Mouse (Mus musculus) hindbrain, postnatal 0 days (tissue): ENCODE data around the gene Dpagt1. TPM values are rescaled to one million over a fixed set of nuclear protein-coding genes. Genes with fewer than 3 reads are reported as not detected.
"Not testable (repeated sequence)": the region's sequence is repeated elsewhere in the genome, so short reads cannot be mapped to it uniquely, and the experiment has no call there.

Experiments used
- ATAC-seq: fragments of 200-750 bp; cut with Nextera tagmentation; 2 replicates; pipeline ENCODE4 v1.8.0; 2017; ENCODE audit warnings: mild to moderate bottlenecking, moderate TSS enrichment, moderate library complexity
- DNase-seq: peaks from one replicate; pipeline ENCODE4 v3.0.0-alpha.2; 2015; ENCODE audit warnings: low spot score
- H3K27ac ChIP-seq: fragments of 300-500 bp; sonication (generic); 2 replicates; pipeline ENCODE4 v1.5.1; 2014; ENCODE audit warnings: mild to moderate bottlenecking
- H3K27me3 ChIP-seq: fragments of 300-500 bp; sonication (generic); 2 replicates; pipeline ENCODE4 v1.6.1; 2014; ENCODE audit warnings: low read length, mixed read lengths; ENCODE audit not compliant: insufficient read depth
- H3K36me3 ChIP-seq: fragments of 300-500 bp; sonication (generic); 2 replicates; pipeline ENCODE4 v1.6.1; 2014; ENCODE audit warnings: low read length, mixed read lengths; ENCODE audit not compliant: insufficient read depth
- H3K4me1 ChIP-seq: fragments of 300-500 bp; sonication (generic); 2 replicates; pipeline ENCODE4 v1.6.1; 2014; ENCODE audit warnings: antibody characterized with exemption, low read length, mixed read lengths; ENCODE audit not compliant: insufficient read depth
- H3K4me2 ChIP-seq: fragments of 300-500 bp; sonication (generic); 2 replicates; pipeline ENCODE4 v1.6.1; 2014; ENCODE audit warnings: low read depth, mild to moderate bottlenecking, low read length, moderate library complexity, mixed read lengths
- H3K4me3 ChIP-seq: fragments of 300-500 bp; sonication (generic); 2 replicates; pipeline ENCODE4 v1.5.1; 2014; ENCODE audit warnings: low read length
- H3K9ac ChIP-seq: fragments of 300-500 bp; sonication (generic); replicated peaks from 2 replicates; pipeline ENCODE4 v1.6.1; 2014; ENCODE audit warnings: mild to moderate bottlenecking, low read length, moderate library complexity, mixed read lengths
- H3K9me3 ChIP-seq: fragments of 300-500 bp; sonication (generic); 2 replicates; pipeline ENCODE4 v1.6.1; 2016; ENCODE audit warnings: low read length, mixed read lengths
- CTCF ChIP-seq: IDR thresholded peaks from 2 replicates; pipeline ENCODE4 v1.5.1; 2016; ENCODE audit warnings: antibody characterized with exemption, control low read depth, low read depth
- WGBS: fragments of 180-500 bp; shearing (Covaris S2); extraction: QIAGEN DNeasy Blood & Tissue Kit; methylation state at CpG from one replicate; pipeline ENCODE4 v1.1.7; 2014; 5-methylcytosine and 5-hydroxymethylcytosine counted together
- polyA plus RNA-seq: library from polyadenylated mRNA; unstranded; fragments of >200 nt; fragmentation: Nextera tagmentation; extraction: Ambion mirVana; gene quantifications from 2 replicates; pipeline ENCODE4 v1.2.1, GENCODE M21; 2015
- total RNA-seq: library from RNA; depleted of rRNA; stranded (reverse); fragments of >200 nt; gene quantifications from 2 replicates; pipeline ENCODE4 v1.2.3, GENCODE M21; 2014

Gene Dpagt1
- total and polyA plus RNA-seq, 2 experiments from 2014 or later, result 24.6 to 30.9 TPM

GRCm38 (mm10) chr9:44352337-44352736, 26.5 kb downstream of the Dpagt1 start:
- H3K9ac ChIP-seq, result no peak overlapping the region
- TF ChIP-seq CTCF, result no peak
- DNase-seq (no peak), ATAC-seq (no peak)
- peaks cover 83% of the 10 kb centered on the region for H3K36me3 ChIP-seq
- H3K9me3 ChIP-seq, result no peaks in the 10 kb centered on the region
- H3K4me1 ChIP-seq, result no peaks in the 10 kb centered on the region
- 92% methylated on average over 10 of the region's 10 CpGs for WGBS
- no peaks in the 10 kb centered on the region for H3K27me3 ChIP-seq
- no peak overlapping the region for H3K4me2 ChIP-seq
- no peak overlapping the region for H3K27ac ChIP-seq
- H3K4me3 ChIP-seq, result no peak overlapping the region

DNA sequence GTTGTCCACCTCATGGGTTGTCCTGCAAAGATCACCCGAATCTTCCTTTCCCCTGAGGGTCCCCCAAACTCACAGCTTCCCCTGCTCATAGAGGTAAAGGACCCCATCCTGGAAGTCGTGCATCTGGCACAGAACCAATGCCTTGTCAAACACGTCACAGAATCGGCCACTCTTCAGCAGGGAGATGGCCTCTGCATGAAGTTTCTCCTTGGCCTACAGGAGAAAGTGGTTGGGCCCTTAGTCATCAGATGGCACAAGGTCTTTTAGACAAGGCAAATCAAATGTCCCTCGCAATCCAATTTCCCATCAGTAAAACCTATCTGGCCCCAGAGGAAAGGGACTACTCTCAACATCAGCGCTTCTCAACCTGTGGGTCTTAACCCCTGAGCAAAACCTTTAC, 27.3 kb downstream of the Dpagt1 start:
- H3K9ac ChIP-seq, result no peak overlapping the region
- no peaks in the 10 kb centered on the region for H3K9me3 ChIP-seq
- no peak overlapping the region for H3K4me2 ChIP-seq
- 89% methylated on average over 6 of the region's 6 CpGs for WGBS
- no peak for ATAC-seq
- no peak overlapping the region for H3K27ac ChIP-seq
- no peak overlapping the region for H3K4me3 ChIP-seq
- no peaks in the 10 kb centered on the region for H3K4me1 ChIP-seq
- no peaks in the 10 kb centered on the region for H3K27me3 ChIP-seq
- peaks cover 80% of the 10 kb centered on the region for H3K36me3 ChIP-seq
- no peak for TF ChIP-seq CTCF
- DNase-seq, result no peak

DNA sequence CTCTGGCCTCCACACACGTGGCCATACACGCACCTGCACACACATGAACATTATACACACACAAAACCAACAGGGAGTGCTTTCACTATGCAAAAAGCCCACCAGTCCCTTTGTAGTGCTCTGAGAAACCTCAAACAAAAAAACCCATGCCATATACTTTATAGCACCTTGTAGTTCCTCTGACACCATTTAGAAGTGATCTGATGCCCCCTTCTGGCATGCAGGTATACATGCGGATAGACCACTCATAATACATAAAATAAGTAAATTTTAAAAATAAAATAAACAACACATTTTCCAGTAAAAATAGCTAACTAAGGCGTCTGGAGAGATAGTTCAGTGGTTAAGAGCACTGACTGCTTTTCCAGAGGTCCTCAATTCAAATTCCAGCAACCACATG, 31.4 kb downstream of the Dpagt1 start:
- H3K9ac ChIP-seq, result no peak overlapping the region
- no peak overlapping the region for H3K4me3 ChIP-seq
- WGBS, result 72% methylated on average over 4 of the region's 4 CpGs
- H3K27me3 ChIP-seq, result no peaks in the 10 kb centered on the region
- H3K4me1 ChIP-seq, result peaks cover 6% of the 10 kb centered on the region; the same call in 1 of the 2 replicates
- H3K36me3 ChIP-seq, result peaks cover 57% of the 10 kb centered on the region
- H3K27ac ChIP-seq, result no peak overlapping the region
- DNase-seq, result peak; percentile 48
- no peak overlapping the region for H3K4me2 ChIP-seq
- no peak for ATAC-seq
- no peaks in the 10 kb centered on the region for H3K9me3 ChIP-seq
- peak; percentile 49 for TF ChIP-seq CTCF

DNA sequence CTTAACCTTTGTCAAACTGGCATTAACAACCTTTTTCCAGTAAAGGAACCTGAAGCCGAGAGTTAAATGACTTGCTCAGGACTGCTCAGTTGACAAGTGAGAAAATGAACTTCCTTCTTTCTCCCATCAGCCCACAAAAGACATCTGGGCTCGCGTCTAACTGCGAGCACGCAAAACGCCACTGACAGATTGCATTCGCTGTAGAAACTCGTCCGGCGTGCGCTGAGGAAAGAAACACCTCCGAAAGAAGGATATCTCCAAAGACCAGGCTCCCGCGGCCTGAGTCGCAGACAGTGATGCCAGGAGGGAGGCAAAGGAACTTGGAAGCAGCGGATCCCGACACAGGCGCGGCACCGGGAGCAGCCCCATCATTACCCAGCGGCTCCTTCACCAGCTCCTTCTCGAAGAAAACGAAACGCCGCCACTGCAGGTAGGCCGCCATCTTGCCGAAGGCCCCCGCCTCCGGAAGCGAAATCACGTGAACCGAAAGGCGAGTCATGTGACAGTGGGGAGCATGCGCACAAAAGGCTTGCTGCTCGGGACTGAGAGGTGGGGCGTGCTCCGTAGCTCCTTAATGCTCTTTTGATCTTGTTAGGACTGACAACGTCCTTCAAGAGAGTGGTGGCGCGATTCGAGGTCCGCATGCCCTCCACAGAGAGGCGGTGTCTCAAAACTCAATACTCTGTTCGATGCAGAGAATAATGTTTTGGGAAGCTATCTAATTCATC, 35.5 kb downstream of the Dpagt1 start, which contains the start of gene Vps11:
TSS of gene Vps11 (minus strand) at position 481 of the 728 bp plus-strand sequence.
- peak; percentile 25; the same call in 1 of the 2 replicates for TF ChIP-seq CTCF
- peak within 1 kb of the TSS; percentile 53 for H3K9ac ChIP-seq
- H3K9me3 ChIP-seq, result no peaks in the 10 kb centered on the region
- DNase-seq (peak; percentile 98), ATAC-seq (peak; percentile 94)
- under 1% methylated on average over 44 of the region's 44 CpGs for WGBS
- H3K27ac ChIP-seq, result peak within 1 kb of the TSS; percentile 67
- no peaks in the 10 kb centered on the region for H3K27me3 ChIP-seq
- peak within 1 kb of the TSS; percentile 74 for H3K4me2 ChIP-seq
- peaks cover 6% of the 10 kb centered on the region; the same call in 1 of the 2 replicates for H3K4me1 ChIP-seq
- peaks cover 22% of the 10 kb centered on the region; the same call in 1 of the 2 replicates for H3K36me3 ChIP-seq
- peak within 1 kb of the TSS; percentile 50 for H3K4me3 ChIP-seq

DNA sequence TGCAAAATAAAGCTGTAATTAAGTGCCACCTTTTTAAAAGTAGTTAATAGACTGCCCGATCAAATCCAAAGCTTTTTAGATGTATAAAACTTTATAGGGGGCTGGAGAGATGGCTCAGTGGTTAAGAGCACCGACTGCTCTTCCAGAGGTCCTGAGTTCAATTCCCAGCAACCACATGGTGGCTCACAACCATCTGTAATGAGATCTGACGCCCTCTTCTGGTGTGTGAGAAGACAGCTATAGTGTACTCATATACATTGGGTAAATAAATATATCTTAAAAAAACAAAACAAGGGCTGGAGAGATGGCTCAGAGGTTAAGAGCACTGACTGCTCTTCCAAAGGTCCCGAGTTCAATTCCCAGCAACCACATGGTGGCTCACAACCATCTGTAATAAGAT, 36.1 kb downstream of the Dpagt1 start:
- not testable (repeated sequence) for H3K4me1 ChIP-seq, H3K27me3 ChIP-seq, H3K9ac ChIP-seq, H3K9me3 ChIP-seq, DNase-seq
- Histone ChIP-seq H3K36me3 (peaks cover 18% of the 10 kb centered on the region; the same call in 1 of the 2 replicates), H3K27ac (peak overlapping the region; percentile 67; the same call in 1 of the 2 replicates), H3K4me2 (peak overlapping the region; percentile 74), H3K4me3 (peak overlapping the region; percentile 50)
- ATAC-seq, result peak; percentile 49
- WGBS, result 37% methylated on average over 4 of the region's 4 CpGs

- no peaks in the 10 kb centered on the region for H3K27me3 ChIP-seq
- H3K36me3 ChIP-seq, result peaks cover 3% of the 10 kb centered on the region; the same call in 1 of the 2 replicates
- DNase-seq, result no peak
- H3K4me3 ChIP-seq, result no peak overlapping the region
- ATAC-seq, result no peak
- peak; percentile 33 for TF ChIP-seq CTCF
- peaks cover 6% of the 10 kb centered on the region; the same call in 1 of the 2 replicates for H3K4me1 ChIP-seq
- H3K27ac ChIP-seq, result no peak overlapping the region
- H3K9me3 ChIP-seq, result no peaks in the 10 kb centered on the region
- no peak overlapping the region for H3K9ac ChIP-seq
- H3K4me2 ChIP-seq, result no peak overlapping the region
- WGBS, result 65% methylated on average over 3 of the region's 3 CpGs
Measured at GRCm38 (mm10) chr9:44364480-44364879, 38.7 kb downstream of the Dpagt1 start.

- ATAC-seq, result no peak
- TF ChIP-seq CTCF, result no peak
- Histone ChIP-seq H3K27ac (no peak overlapping the region), H3K9me3 (no peaks in the 10 kb centered on the region), H3K36me3 (no peaks in the 10 kb centered on the region), H3K4me2 (no peak overlapping the region), H3K9ac (no peak overlapping the region), H3K4me1 (no peaks in the 10 kb centered on the region), H3K4me3 (no peak overlapping the region), H3K27me3 (no peaks in the 10 kb centered on the region)
- no peak for DNase-seq
Measured at GRCm38 (mm10) chr9:44373386-44373785, 47.6 kb downstream of the Dpagt1 start.
